Mouse (Mus musculus): ENCODE results near the gene Olfr601.

- TF ChIP-seq CTCF (IDR thresholded peaks at IDR 0.05; ENCODE audit: extremely low read depth, insufficient read depth, insufficient read length, insufficient replicate concordance): no peak
- TF ChIP-seq POLR2A (IDR thresholded peaks at IDR 0.05; ENCODE audit: low read depth, low read length): no peak
Measured at GRCm38 (mm10) chr7:103335617-103336016, 26.8 kb downstream of the Olfr601 start, which contains the start of gene Olfr599.

Data from spleen, adult 2 months (tissue).